Mouse (Mus musculus): ENCODE data around the gene Cxcl14.

The Cxcl14 gene

GRCm38 (mm10) chr13:56250551-56251161 is 45.7 kb downstream of the Cxcl14 start:
- no peak for DNase-seq

- no peak for DNase-seq
Measured at GRCm38 (mm10) chr13:56249593-56250341, 46.6 kb downstream of the Cxcl14 start.

- no peak for DNase-seq
Measured at GRCm38 (mm10) chr13:56243104-56243503, 53.2 kb downstream of the Cxcl14 start.

GRCm38 (mm10) chr13:56240012-56240770 is 56.2 kb downstream of the Cxcl14 start:
- DNase-seq, result no peak

Measured in right cerebral cortex, postnatal 25 days (tissue).